Mouse (Mus musculus) testis, postnatal 14 days (tissue): ENCODE data around the gene Hyou1.
"Not testable (repeated sequence)": the region's sequence is repeated elsewhere in the genome, so short reads cannot be mapped to it uniquely, and the experiment has no call there.

Experiments
- DNase-seq: peaks from one replicate; pipeline ENCODE4 v3.0.0; 2021; ENCODE audit warnings: low spot score

The Hyou1 gene

DNA sequence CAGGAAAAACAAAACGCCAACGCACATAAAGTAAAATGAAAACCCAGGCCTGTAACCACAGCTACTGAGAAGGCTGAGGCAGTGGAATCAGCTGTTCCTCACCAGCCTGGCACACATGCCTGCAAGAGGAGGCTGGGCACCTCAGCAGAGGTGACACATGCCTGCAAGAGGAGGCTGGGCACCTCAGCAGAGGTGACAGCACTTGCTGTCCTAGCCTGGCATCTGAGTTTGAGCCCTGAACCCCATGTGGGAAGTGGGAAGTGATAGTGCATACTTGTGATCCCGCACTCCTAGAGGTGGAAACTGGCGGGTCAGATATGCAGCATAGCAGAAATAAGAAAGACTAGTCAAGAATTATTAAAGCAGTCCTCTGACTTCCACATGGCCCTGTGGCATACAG lies 27.9 kb upstream of the Hyou1 start:
- no peak for DNase-seq

DNA sequence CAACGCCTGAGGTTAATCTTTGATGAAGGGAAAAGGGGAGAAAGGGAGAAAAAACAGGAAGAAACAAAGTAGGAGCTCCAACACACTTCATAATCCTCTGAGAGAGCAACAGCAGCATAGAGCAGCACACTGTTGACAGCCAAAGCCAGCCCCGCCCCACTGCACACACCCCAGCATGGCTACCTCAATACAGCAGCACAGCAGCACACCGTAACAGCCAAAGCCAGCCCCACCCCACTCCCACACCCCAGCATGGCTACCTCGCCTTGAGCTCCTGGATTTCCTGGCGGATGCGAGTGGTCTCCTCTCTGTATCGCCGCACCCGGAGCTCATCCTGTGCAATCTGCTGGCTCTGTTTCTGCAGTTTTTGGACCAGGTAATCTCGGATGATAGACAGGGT lies 27.0 kb upstream of the Hyou1 start:
- DNase-seq, result no peak

DNA sequence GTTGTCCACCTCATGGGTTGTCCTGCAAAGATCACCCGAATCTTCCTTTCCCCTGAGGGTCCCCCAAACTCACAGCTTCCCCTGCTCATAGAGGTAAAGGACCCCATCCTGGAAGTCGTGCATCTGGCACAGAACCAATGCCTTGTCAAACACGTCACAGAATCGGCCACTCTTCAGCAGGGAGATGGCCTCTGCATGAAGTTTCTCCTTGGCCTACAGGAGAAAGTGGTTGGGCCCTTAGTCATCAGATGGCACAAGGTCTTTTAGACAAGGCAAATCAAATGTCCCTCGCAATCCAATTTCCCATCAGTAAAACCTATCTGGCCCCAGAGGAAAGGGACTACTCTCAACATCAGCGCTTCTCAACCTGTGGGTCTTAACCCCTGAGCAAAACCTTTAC lies 26.1 kb upstream of the Hyou1 start:
- no peak for DNase-seq

DNA sequence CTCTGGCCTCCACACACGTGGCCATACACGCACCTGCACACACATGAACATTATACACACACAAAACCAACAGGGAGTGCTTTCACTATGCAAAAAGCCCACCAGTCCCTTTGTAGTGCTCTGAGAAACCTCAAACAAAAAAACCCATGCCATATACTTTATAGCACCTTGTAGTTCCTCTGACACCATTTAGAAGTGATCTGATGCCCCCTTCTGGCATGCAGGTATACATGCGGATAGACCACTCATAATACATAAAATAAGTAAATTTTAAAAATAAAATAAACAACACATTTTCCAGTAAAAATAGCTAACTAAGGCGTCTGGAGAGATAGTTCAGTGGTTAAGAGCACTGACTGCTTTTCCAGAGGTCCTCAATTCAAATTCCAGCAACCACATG lies 22.1 kb upstream of the Hyou1 start:
- no peak for DNase-seq

DNA sequence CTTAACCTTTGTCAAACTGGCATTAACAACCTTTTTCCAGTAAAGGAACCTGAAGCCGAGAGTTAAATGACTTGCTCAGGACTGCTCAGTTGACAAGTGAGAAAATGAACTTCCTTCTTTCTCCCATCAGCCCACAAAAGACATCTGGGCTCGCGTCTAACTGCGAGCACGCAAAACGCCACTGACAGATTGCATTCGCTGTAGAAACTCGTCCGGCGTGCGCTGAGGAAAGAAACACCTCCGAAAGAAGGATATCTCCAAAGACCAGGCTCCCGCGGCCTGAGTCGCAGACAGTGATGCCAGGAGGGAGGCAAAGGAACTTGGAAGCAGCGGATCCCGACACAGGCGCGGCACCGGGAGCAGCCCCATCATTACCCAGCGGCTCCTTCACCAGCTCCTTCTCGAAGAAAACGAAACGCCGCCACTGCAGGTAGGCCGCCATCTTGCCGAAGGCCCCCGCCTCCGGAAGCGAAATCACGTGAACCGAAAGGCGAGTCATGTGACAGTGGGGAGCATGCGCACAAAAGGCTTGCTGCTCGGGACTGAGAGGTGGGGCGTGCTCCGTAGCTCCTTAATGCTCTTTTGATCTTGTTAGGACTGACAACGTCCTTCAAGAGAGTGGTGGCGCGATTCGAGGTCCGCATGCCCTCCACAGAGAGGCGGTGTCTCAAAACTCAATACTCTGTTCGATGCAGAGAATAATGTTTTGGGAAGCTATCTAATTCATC lies 17.9 kb upstream of the Hyou1 start, which contains the start of gene Vps11:
Gene Vps11 (minus strand): TSS at position 481 of the 728 bp plus-strand sequence.
- peak; percentile 96 for DNase-seq

DNA sequence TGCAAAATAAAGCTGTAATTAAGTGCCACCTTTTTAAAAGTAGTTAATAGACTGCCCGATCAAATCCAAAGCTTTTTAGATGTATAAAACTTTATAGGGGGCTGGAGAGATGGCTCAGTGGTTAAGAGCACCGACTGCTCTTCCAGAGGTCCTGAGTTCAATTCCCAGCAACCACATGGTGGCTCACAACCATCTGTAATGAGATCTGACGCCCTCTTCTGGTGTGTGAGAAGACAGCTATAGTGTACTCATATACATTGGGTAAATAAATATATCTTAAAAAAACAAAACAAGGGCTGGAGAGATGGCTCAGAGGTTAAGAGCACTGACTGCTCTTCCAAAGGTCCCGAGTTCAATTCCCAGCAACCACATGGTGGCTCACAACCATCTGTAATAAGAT lies 17.4 kb upstream of the Hyou1 start:
- DNase-seq, result not testable (repeated sequence)

DNA sequence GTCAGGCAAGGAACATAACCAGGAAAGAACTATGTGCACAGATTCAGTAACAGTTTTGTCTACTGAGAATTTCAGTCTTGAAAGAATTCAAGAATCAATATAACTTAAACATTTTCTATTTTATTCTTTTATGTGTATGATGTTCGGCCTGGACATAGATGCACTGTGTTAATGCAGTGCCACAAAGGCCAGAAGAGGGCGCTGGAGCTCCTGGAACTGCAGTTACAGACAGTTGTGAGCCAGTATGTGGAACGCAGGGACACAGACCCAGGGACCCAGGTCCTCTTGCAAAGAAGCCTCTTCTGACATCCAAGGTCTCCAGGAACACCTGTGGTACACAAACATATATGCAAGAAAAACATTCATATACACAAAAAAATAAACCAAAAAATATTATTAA lies 14.8 kb upstream of the Hyou1 start:
- no peak for DNase-seq

DNA sequence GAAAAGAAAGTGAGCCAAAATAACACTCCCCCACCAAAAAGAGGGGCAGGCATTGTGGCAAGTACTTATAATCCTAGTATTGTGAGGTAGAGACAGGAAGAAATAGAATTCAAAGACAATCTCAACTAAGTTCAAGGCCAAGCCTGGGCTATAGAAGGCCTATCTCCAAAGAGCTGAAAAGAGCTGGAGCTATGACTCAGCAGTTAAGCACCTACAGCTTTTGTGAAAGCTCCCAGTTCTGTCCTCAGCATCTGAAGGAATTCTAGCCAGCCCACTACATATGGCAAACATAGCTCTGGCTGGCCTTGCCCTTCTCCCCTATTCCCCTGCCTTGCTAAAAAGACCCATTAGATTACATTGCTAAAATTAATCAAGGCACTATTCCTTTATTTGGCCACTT lies 5.9 kb upstream of the Hyou1 start:
- no peak for DNase-seq

DNA sequence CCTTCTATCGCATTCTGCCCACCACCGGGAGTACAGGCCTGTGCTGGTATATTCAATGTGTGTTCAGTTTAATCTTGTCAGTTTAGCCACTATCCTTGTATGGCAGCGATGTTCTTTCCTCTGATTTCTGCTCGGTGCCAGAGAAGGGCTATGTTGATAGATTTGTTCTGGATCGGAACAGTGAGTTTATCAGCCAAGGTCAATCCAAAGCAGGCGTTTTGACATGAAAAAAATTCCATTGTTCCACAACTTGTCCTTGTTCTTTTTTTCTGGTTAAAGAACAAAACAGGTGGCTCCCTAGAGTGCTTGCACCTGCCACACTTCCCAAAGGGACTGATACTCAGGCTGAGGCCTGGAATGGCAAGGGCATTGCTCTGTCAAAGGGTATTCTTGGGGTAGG lies 3.1 kb upstream of the Hyou1 start:
- no peak for DNase-seq

DNA sequence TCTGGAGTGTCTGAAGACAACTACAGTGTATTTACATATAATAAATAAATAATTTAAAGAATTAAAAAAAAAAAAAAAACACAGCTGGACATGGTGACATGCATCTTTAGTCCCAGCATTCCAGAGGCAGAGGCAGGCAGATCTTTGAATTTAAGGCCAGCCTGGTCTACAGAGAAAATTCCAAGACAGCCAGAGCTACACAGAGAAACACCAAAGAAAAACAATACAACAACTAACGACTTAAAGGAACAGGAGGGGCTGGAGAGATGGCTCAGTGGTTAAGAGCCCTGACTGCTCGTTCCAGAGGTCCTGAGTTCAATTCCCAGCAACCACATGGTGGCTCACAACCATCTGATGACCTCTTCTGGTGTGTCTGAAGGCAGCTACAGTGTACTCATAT lies 2.0 kb upstream of the Hyou1 start:
- DNase-seq, result not testable (repeated sequence)

DNA sequence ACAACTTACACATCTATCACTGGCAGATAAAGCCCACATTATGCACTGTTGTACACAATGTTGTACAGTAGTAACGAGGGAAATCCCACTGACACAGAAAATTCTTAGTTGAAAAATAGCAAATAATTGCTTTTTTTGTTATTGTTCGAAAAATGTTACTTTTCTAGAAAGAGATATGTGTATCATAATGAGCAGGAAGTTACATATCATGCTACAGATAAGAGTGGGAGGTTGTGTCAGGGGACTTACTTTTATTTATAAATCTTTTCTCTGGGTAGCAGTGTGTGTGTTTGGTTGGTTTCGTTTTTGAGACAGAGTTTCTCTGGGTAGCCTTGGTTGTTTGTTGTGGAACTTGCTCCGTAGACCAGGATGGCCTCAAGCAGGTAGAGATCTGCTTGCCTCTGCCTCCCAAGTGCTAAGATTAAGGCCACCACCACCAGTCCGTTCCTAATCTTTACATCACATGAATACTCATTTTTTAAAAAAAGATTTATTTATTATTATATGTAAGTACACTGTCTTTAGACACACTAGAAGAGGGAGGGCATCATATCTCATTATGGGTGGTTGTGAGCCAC lies 1.0 kb upstream of the Hyou1 start:
- no peak for DNase-seq

DNA sequence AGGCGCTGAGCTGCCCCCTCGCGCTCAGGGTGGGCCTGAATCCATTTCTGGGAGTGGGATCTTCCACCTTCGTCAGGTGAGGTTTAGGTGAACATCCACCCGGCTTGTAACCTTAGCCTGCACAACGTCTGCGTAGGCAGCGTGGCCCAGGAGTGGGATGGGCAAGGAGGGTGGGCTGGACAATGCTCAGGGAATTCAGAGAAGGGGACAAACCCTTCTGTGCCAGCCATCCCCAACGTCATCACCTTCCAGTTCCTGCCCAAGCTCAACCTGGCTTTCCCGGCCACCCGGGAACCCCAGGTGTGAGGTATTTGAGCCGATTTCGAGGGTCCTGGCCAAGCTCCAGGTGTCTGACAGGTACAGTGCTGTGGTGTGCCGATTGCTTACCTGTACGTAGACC lies 572 bp downstream of the Hyou1 start:
- no peak for DNase-seq

DNA sequence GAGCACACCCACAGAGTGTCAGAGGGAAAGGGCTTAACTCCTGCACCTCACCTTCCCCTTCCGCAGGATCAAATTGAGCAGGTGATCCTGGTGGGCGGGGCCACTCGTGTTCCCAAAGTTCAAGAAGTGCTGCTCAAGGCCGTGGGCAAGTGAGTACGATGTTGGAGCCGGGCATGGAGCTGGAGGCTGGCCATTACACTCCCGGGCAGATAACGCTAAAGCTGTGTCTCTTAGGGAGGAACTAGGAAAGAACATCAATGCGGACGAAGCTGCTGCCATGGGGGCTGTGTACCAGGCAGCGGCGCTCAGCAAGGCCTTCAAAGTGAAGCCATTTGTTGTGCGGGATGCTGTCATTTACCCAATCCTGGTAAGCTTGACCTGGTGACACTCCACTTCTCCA lies 5.3 kb downstream of the Hyou1 start:
- peak; percentile 66 for DNase-seq

DNA sequence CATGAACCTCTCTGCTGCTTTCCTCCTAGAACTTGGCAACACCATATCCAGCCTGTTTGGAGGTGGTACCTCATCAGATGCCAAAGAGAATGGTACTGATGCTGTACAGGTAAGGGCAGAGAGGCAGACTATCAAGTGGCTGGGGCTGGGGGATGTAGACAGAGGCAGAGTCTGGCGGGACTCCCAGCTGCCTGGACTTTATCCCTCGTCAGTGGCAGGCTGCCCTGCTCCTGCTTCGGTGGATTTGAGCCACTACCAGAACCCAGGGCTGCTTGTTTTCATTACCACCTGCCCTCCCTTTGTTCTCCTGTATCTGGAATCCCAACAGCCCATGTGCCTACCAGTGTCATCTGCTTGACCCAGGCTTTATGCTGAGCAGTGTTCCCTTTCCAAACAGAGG lies 7.9 kb downstream of the Hyou1 start:
- DNase-seq, result no peak

DNA sequence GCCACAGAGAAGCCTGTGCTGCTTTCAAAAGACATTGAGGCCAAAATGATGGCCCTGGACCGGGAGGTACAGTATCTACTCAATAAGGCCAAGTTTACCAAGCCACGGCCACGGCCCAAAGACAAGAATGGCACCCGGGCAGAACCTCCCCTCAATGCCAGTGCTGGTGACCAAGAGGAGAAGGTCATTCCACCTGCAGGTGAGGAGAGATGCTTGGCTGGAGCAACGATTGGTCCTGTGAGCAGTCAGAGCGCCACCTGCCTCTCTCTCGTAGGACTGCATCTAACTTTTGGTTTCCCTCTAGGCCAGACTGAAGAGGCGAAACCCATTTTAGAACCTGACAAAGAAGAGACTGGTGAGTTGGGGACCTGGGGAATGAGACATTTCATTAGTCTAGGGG lies 10.0 kb downstream of the Hyou1 start:
- no peak for DNase-seq

DNA sequence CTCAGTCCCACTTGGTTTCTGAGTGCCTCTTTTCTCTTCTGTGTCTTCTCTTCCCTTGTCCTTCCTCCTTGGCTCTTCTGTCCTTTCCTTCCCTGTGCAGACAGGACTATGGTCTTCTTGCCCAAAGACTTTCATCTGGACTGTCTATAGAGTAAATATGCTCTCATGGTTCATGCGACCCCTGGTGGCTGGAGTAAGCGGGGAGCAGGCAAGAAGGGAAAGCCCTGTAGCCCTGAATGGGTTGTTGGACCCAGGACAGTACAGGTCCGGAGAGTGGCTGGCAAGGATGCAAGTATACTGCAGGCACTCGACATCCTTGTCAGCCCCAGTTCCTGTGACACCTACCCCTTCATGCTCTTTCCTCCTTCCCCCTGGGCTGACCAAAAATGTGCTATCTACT lies 12.2 kb downstream of the Hyou1 start:
- no peak for DNase-seq

DNA sequence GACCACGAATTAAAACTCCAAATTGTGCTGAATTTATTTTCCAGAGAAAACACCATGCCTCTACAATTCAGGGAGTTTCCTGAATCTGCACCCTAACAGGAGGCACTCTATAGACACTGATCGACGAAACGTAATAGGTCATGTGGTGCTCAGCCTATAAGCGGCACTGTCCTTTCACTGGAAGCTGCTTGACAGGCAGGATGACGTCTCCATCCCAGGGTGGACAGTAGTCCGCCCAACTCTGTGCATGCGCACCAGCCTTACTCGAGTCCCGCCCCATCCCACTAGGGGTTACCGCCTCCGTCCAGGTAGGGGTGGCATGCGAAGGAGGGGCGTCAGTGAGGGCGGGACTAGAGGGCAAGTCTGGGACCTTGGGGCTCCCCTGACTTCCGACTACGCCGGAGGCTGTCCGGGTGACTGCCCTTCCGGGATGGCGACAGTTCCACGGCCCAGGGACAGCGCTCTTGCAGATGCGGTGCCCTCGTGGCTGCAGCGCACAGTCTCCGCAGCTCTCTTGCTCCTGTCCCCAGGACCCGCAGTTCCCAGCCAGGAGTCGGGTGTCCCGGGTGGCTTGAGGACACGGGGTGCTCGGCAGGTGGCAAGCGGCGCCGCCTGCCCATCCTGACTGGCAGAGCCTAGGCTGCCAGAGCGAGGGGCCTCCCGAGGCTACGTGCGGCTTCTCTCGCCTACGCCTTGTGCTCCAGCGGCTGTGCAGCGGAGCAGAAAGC lies 17.6 kb downstream of the Hyou1 start, which contains the start of gene Slc37a4:
Gene Slc37a4 (plus strand): TSS at position 169 of the 728 bp plus-strand sequence.
- DNase-seq, result peak; percentile 92

DNA sequence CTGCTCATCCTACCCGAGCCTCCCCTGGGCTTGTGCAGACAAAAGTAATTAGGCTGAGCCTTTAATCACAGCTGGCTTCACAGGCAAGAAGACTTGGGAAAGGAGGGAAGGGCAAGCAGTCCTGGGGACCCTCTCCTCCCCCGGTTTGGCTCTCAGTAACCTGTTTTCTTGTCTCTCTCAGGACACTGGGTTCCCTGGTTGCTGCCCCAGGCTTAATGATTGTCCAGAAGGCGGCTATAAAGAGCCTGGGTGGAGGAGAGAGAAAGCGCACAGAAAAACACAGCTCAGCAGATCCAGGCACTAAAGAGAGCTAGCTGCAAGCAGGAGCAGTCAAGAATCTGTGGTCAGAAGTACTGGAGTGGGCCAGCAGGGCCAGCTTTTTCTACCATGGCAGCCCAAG lies 18.8 kb downstream of the Hyou1 start:
- DNase-seq, result no peak

DNA sequence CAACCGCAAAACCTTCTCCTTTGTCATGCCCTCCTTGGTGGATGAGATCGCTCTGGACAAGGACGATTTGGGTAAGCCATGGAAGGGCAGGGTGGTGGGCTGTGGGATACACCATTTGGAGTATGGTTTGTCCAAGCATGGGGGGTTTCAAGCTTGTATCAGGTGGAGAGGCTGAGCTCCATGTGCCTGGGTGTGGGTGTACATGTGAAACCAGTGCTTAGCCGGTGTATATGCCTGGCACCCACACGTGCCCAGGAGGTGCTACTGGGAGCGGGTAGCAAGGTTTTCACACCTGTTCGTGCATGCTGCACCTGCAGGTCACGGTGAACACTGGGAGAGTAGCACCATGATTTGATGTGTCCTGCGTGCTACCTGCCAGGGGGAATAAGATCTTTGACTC lies 19.3 kb downstream of the Hyou1 start:
- no peak for DNase-seq

DNA sequence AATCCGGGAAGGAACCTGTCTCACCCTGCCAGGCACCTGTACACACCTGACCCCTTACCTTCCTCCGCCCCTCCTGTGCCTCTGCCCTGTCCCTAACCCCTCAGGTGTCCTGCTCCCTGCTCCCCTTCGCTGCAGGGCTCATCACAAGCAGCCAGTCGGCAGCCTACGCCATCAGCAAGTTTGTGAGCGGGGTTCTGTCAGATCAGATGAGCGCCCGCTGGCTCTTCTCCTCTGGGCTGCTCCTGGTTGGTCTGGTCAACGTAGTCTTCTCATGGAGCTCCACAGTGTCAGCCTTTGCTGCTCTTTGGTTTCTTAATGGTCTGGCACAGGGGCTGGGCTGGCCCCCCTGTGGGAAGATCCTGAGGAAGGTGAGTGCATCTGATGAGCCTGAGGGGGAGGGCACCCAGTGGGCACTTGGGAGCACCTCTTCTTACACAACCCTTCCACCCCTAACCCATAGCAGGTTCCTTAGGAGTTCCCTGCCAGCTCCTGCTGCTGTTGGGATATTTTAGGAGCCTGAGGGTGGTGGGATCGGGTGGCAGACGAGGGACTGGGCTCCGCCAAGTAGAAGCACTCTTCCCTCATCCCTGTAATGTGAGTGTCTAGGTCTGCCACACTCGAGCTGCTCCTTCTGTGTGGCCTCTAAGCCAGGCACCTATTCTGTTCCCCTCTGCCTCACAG lies 20.0 kb downstream of the Hyou1 start:
- DNase-seq, result no peak

DNA sequence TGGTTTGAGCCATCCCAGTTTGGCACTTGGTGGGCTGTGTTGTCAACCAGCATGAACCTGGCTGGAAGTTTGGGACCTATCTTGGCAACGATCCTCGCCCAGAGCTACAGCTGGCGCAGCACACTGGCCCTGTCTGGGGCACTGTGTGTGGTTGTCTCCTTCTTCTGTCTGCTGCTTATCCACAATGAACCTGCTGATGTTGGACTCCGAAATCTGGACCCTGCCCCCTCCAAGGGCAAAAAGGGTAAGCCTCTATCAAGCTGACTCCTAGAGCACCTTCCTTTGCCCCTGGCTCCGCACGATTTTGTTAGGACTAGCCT lies 20.5 kb downstream of the Hyou1 start:
- no peak for DNase-seq

DNA sequence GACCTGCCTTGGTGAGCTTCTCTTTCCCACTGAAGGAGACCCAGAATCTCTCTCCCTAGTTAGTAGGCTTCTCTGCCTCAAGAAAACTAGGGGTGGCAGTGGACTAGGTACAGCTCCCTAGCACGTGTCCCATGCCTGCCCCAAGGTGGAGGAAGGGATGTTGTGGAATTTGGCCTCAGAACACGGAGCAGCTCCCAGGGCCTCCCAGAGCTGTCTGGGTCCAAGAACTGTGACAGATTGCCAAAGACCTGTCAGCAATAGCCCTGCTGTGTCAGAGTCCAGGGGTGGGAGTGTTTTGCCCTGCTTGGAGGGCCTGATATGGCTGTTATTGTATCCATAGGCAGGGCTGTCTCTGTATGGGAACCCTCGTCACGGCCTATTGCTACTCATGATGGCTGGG lies 21.8 kb downstream of the Hyou1 start:
- DNase-seq, result no peak

DNA sequence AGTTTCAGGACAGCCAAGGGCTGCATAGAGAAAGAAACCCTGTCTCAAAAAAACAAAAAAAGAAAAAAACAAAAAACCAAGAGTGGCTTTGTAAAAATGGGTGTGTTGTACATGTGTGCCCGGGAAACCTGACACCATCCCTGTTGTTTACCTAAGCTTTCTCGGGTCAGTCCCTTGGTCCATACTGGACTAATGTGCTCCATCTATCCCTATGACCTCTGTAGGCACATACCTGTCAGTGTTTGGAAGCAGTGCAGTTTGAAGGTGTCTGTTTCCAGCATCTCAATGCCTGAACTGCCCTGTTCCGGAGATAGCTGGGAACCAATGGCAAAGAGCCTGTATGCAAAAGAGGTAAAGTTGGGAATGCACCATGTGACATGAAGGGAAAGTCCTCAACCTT lies 25.7 kb downstream of the Hyou1 start:
- DNase-seq, result no peak
